ENCODE assay signal across 11 mouse cellular contexts in the genomic region with DNA sequence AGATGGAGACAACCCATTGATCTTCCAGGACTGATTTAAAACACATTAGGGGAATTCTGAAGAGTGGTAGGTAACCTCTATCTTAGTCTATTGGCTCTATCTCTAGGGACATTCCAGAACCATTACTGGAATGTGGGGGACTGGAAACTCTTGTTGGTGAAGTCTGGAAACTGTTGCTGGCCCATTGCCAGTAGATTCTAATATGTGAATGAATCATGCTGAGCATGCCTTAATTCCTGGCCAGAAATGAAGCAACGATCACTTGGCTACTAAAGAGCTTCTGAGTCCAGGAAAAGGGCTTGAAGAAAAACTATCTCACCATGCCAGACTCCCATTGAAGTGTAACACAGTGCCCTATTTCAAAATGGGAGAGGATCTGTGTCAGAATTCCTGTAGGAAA.
A peak's percentile ranks its signal among the peaks of the same experiment; 100 is the strongest.
DNase-seq lines count a peak whose midpoint lies in the region; ATAC-seq and TF ChIP-seq lines count a peak whose summit lies in the region.
"Had no signal": no experiment of that assay in that cellular context is flagged by ENCODE, and none has a peak within 500 bp of the region (broad histone marks: within the 10 kb centered on the region; RNA-seq: fewer than 3 reads in every experiment).

No protein-coding gene starts in this region.

- H3K9ac ChIP-seq in heart, postnatal 0 days (replicated peaks; ENCODE audit: low read depth, low read length), result no peak overlapping the region
- no peak overlapping the region for H3K9ac ChIP-seq in heart, embryonic 11.5 days (ENCODE audit: low read depth, low read length)
- no peak overlapping the region for H3K9ac ChIP-seq in limb, embryonic 14.5 days (ENCODE audit: low read depth, low read length, severe bottlenecking)
- H3K9ac ChIP-seq: embryonic facial prominence, embryonic 15.5 days; limb, embryonic 15.5 days had no signal

- no peaks in the 10 kb centered on the region for H3K4me1 ChIP-seq in heart, postnatal 0 days (ENCODE audit: control insufficient read depth, insufficient read depth)
- H3K4me1 ChIP-seq in heart, embryonic 11.5 days (ENCODE audit: control insufficient read depth, insufficient read depth, low read length), result no peaks in the 10 kb centered on the region
- H3K4me1 ChIP-seq in limb, embryonic 14.5 days (ENCODE audit: control insufficient read depth, insufficient read depth, low read length), result no peaks in the 10 kb centered on the region
- no peaks in the 10 kb centered on the region for H3K4me1 ChIP-seq in limb, embryonic 10.5 days
- H3K4me1 ChIP-seq: embryonic facial prominence, embryonic 15.5 days; limb, embryonic 15.5 days had no signal

- H3K36me3 ChIP-seq in heart, postnatal 0 days (replicated peaks; ENCODE audit: control insufficient read depth, insufficient read depth, low read length), result no peaks in the 10 kb centered on the region
- no peaks in the 10 kb centered on the region for H3K36me3 ChIP-seq in heart, embryonic 11.5 days (ENCODE audit: control insufficient read depth, insufficient read depth, low read length)
- H3K36me3 ChIP-seq in limb, embryonic 14.5 days (ENCODE audit: control insufficient read depth, insufficient read depth, low read length), result no peaks in the 10 kb centered on the region
- H3K36me3 ChIP-seq in limb, embryonic 10.5 days, result no peaks in the 10 kb centered on the region
- H3K36me3 ChIP-seq: embryonic facial prominence, embryonic 15.5 days; limb, embryonic 15.5 days had no signal

- no peak overlapping the region for H3K4me2 ChIP-seq in heart, postnatal 0 days (ENCODE audit: low read depth, low read length)
- H3K4me2 ChIP-seq in heart, embryonic 11.5 days, result no peak overlapping the region
- no peak overlapping the region for H3K4me2 ChIP-seq in limb, embryonic 14.5 days (replicated peaks; ENCODE audit: low read depth, low read length, severe bottlenecking)
- H3K4me2 ChIP-seq: embryonic facial prominence, embryonic 15.5 days; limb, embryonic 15.5 days had no signal

- H3K4me3 ChIP-seq in heart, postnatal 0 days (ENCODE audit: low read depth, low read length), result no peak overlapping the region
- H3K4me3 ChIP-seq in heart, embryonic 11.5 days (ENCODE audit: low read depth, low read length), result no peak overlapping the region
- H3K4me3 ChIP-seq in limb, embryonic 14.5 days (replicated peaks; ENCODE audit: low read length), result no peak overlapping the region
- H3K4me3 ChIP-seq in limb, embryonic 10.5 days, result no peak overlapping the region
- H3K4me3 ChIP-seq: embryonic facial prominence, embryonic 15.5 days; limb, embryonic 15.5 days had no signal

- ATAC-seq in heart, postnatal 0 days (ENCODE audit: insufficient read depth, low read depth), result no peak
- no peak for ATAC-seq in heart, embryonic 11.5 days (replicated peaks; ENCODE audit: insufficient number of reproducible peaks, low FRiP score, low TSS enrichment)
- no peak for ATAC-seq in limb, embryonic 14.5 days (ENCODE audit: low FRiP score, low read depth)

- 38% methylated on average over 1 of the region's 1 CpGs for WGBS in heart, postnatal 0 days
- 70% methylated on average over 1 of the region's 1 CpGs for WGBS in heart, embryonic 11.5 days (ENCODE audit: insufficient replicate concordance)
- WGBS in limb, embryonic 14.5 days, result 62% methylated on average over 1 of the region's 1 CpGs
- WGBS in limb, embryonic 10.5 days, result 84% methylated on average over 1 of the region's 1 CpGs

- peak; percentile 19 for DNase-seq in adrenal gland, postnatal 14 days
- DNase-seq in adrenal gland, adult 2 months, result no peak
- DNase-seq in heart, postnatal 0 days (ENCODE audit: low spot score), result peak; percentile 7
- DNase-seq in limb, embryonic 14.5 days (ENCODE audit: low spot score), result peak; percentile 3
- no peak for DNase-seq in limb, embryonic 10.5 days (ENCODE audit: low spot score)
- peak; percentile 55 for DNase-seq in brain, embryonic 14.5 days (ENCODE audit: low read depth)
- no peak for DNase-seq in T-cell, adult 2 months (ENCODE audit: low spot score)
- DNase-seq: adrenal gland, postnatal 36 days had no signal

- H3K27ac ChIP-seq in heart, postnatal 0 days (ENCODE audit: low read depth), result no peak overlapping the region
- no peak overlapping the region for H3K27ac ChIP-seq in heart, embryonic 11.5 days (ENCODE audit: low read depth, low read length)
- no peak overlapping the region for H3K27ac ChIP-seq in limb, embryonic 14.5 days (replicated peaks; ENCODE audit: low read depth, low read length)
- H3K27ac ChIP-seq in limb, embryonic 10.5 days, result no peak overlapping the region
- H3K27ac ChIP-seq: embryonic facial prominence, embryonic 15.5 days; limb, embryonic 15.5 days had no signal

- no peak for TF ChIP-seq EP300 in heart, postnatal 0 days (IDR thresholded peaks at IDR 0.05; ENCODE audit: low read depth)

- H3K27me3 ChIP-seq in heart, postnatal 0 days (ENCODE audit: control insufficient read depth, insufficient read depth, low read length), result no peaks in the 10 kb centered on the region
- no peaks in the 10 kb centered on the region for H3K27me3 ChIP-seq in heart, embryonic 11.5 days (ENCODE audit: control insufficient read depth, insufficient read depth, low read length)
- no peaks in the 10 kb centered on the region for H3K27me3 ChIP-seq in limb, embryonic 14.5 days (ENCODE audit: control insufficient read depth, insufficient read depth, low read length)
- no peaks in the 10 kb centered on the region for H3K27me3 ChIP-seq in limb, embryonic 10.5 days (ENCODE audit: low read depth, poor library complexity, severe bottlenecking)
- H3K27me3 ChIP-seq: embryonic facial prominence, embryonic 15.5 days; limb, embryonic 15.5 days had no signal

- no peak for TF ChIP-seq POLR2A in limb, embryonic 14.5 days (IDR thresholded peaks at IDR 0.05; ENCODE audit: borderline replicate concordance, extremely low read depth, insufficient read depth, insufficient read length)
- TF ChIP-seq POLR2A in brain, embryonic 14.5 days (IDR thresholded peaks at IDR 0.05; ENCODE audit: borderline replicate concordance, extremely low read depth, insufficient read depth, insufficient read length, poor library complexity, severe bottlenecking), result no peak

- no peak for TF ChIP-seq CTCF in heart, postnatal 0 days (IDR thresholded peaks at IDR 0.05; ENCODE audit: low read depth)
- no peak for TF ChIP-seq CTCF in brain, embryonic 14.5 days (IDR thresholded peaks at IDR 0.05; ENCODE audit: borderline replicate concordance, extremely low read depth, insufficient read depth, insufficient read length)

- no peaks in the 10 kb centered on the region for H3K9me3 ChIP-seq in heart, postnatal 0 days (replicated peaks; ENCODE audit: control insufficient read depth, low read length)
- H3K9me3 ChIP-seq in heart, embryonic 11.5 days (replicated peaks; ENCODE audit: control insufficient read depth, low read length), result 0 out of 2 replicates have a peak, but pooled peaks cover 4% of the 10 kb centered on the region
- H3K9me3 ChIP-seq in limb, embryonic 14.5 days (ENCODE audit: control insufficient read depth, low read length), result no peaks in the 10 kb centered on the region
- H3K9me3 ChIP-seq in limb, embryonic 10.5 days (replicated peaks), result no peaks in the 10 kb centered on the region
- H3K9me3 ChIP-seq: embryonic facial prominence, embryonic 15.5 days; limb, embryonic 15.5 days had no signal

Comparison
In these comparisons a context has a peak if more than half of its experiments do, and no peak if none do; other contexts are left out.
1. DNase-seq: peak in adrenal gland, postnatal 14 days (single experiment), heart, postnatal 0 days (single experiment), limb, embryonic 14.5 days (single experiment) and brain, embryonic 14.5 days (single experiment); none in adrenal gland, adult 2 months (single experiment), limb, embryonic 10.5 days (single experiment) and T-cell, adult 2 months (single experiment).